Mouse (Mus musculus) right cerebral cortex, postnatal 10 days (tissue): ENCODE results near the gene Capn13.

Source experiments
- DNase-seq, 2 experiments: peaks; one replicate each; pipeline ENCODE4 v3.0.0; 2021; ENCODE audit warnings: low spot score in 2 of 2

The Capn13 gene

GRCm38 (mm10) chr17:73400862-73401261, at the start of gene Capn13:
Gene Capn13 (minus strand): TSS chr17:73400866.
- no peak for DNase-seq

- no peak for DNase-seq
Measured at GRCm38 (mm10) chr17:73449104-73449503, 48.4 kb upstream of the Capn13 start.

- no peak for DNase-seq
Measured at GRCm38 (mm10) chr17:73440798-73441197, 40.1 kb upstream of the Capn13 start.

- no peak for DNase-seq
Measured at GRCm38 (mm10) chr17:73432564-73433006, 31.9 kb upstream of the Capn13 start.

GRCm38 (mm10) chr17:73432058-73432457, 31.4 kb upstream of the Capn13 start:
- no peak for DNase-seq

- DNase-seq, result peak; percentile 24 to 32
Measured at GRCm38 (mm10) chr17:73417382-73417781, 16.7 kb upstream of the Capn13 start.

- no peak for DNase-seq
Measured at GRCm38 (mm10) chr17:73416181-73416795, 15.6 kb upstream of the Capn13 start.

GRCm38 (mm10) chr17:73411817-73412216, 11.2 kb upstream of the Capn13 start:
- DNase-seq, result no peak

- no peak for DNase-seq
Measured at GRCm38 (mm10) chr17:73401272-73401671, 606 bp upstream of the Capn13 start.

- no peak for DNase-seq
Measured at GRCm38 (mm10) chr17:73399136-73399535, 1.5 kb downstream of the Capn13 start.

- DNase-seq, result no peak
Measured at GRCm38 (mm10) chr17:73393361-73393760, 7.3 kb downstream of the Capn13 start.

GRCm38 (mm10) chr17:73391771-73392170, 8.9 kb downstream of the Capn13 start:
- peak; percentile 73 to 87 for DNase-seq

- no peak for DNase-seq
Measured at GRCm38 (mm10) chr17:73390191-73391089, 10.2 kb downstream of the Capn13 start.

- no peak for DNase-seq
Measured at GRCm38 (mm10) chr17:73389336-73389735, 11.3 kb downstream of the Capn13 start.

GRCm38 (mm10) chr17:73386581-73386980, 14.1 kb downstream of the Capn13 start:
- DNase-seq, result no peak

GRCm38 (mm10) chr17:73385940-73386339, 14.7 kb downstream of the Capn13 start:
- no peak for DNase-seq

GRCm38 (mm10) chr17:73382327-73383014, 18.2 kb downstream of the Capn13 start:
- DNase-seq, result no peak

- DNase-seq, result no peak
Measured at GRCm38 (mm10) chr17:73381681-73382080, 19.0 kb downstream of the Capn13 start.

- DNase-seq, result no peak
Measured at GRCm38 (mm10) chr17:73377778-73378484, 22.7 kb downstream of the Capn13 start.

- DNase-seq, result no peak
Measured at GRCm38 (mm10) chr17:73367334-73367733, 33.3 kb downstream of the Capn13 start.

- no peak for DNase-seq
Measured at GRCm38 (mm10) chr17:73361054-73361453, 39.6 kb downstream of the Capn13 start.
